Mouse (Mus musculus) limb, embryonic 10.5 days (tissue): Measurements from ENCODE around the gene Slc16a10. TPM values are rescaled to one million over a fixed set of nuclear protein-coding genes. Genes with fewer than 3 reads are reported as not detected.

Source experiments
- DNase-seq: peaks from one replicate; pipeline ENCODE4 v3.0.0-alpha.2; 2017; ENCODE audit warnings: low spot score
- H3K27ac ChIP-seq: fragments of 300-500 bp; sonication (generic); 2 replicates; pipeline ENCODE4 v1.5.1; 2016; ENCODE audit warnings: mild to moderate bottlenecking
- H3K27me3 ChIP-seq: fragments of 300-500 bp; sonication (generic); 2 replicates; pipeline ENCODE4 v1.6.1; 2016; ENCODE audit warnings: low read depth, mild to moderate bottlenecking; ENCODE audit not compliant: poor library complexity, severe bottlenecking
- H3K36me3 ChIP-seq: fragments of 300-500 bp; sonication (generic); 2 replicates; pipeline ENCODE4 v1.6.1; 2016; ENCODE audit warnings: mild to moderate bottlenecking, moderate library complexity
- H3K4me1 ChIP-seq: fragments of 300-500 bp; sonication (generic); 2 replicates; pipeline ENCODE4 v1.6.1; 2016
- H3K4me3 ChIP-seq: fragments of 300-500 bp; sonication (generic); 2 replicates; pipeline ENCODE4 v1.5.1; 2016; ENCODE audit warnings: mild to moderate bottlenecking, moderate library complexity
- H3K9me3 ChIP-seq: fragments of 300-500 bp; sonication (generic); replicated peaks from 2 replicates; pipeline ENCODE4 v1.6.1; 2016; ENCODE audit warnings: mild to moderate bottlenecking
- WGBS: fragments of 180-500 bp; shearing (Covaris S2); methylation state at CpG from one replicate; pipeline ENCODE4 v1.1.7; 2016; 5-methylcytosine and 5-hydroxymethylcytosine counted together
- polyA plus RNA-seq: library from polyadenylated mRNA; unstranded; fragments of >200 nt; fragmentation: Nextera tagmentation; extraction: Ambion mirVana; gene quantifications from 2 replicates; pipeline ENCODE4 v1.2.1, GENCODE M21; 2016

The Slc16a10 gene
- polyA plus RNA-seq, 1 experiment from 2014 or later: 10.4 TPM

DNA sequence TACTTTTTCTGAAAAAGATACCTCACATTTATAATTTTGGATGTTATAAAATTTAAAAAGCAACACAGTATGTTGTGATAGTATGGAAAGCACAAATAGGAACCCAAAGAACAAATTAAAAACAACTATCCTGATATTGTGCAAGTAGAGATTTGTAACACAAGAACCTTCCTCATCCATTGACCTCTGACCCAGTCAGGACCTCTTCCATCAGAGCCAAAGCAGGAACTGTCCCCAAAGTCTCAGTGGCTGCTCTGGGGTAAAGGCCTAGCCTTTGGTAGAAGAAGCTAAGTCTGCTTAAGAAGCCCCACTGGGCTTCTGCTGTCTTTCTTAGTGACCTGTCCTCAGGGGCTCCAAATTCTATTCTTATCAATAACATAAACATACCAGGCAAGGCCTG lies 48.5 kb downstream of the Slc16a10 start:
- no peaks in the 10 kb centered on the region for H3K9me3 ChIP-seq
- no peaks in the 10 kb centered on the region for H3K27me3 ChIP-seq
- no peak for DNase-seq
- no peak overlapping the region for H3K4me3 ChIP-seq
- no peak overlapping the region for H3K27ac ChIP-seq
- H3K36me3 ChIP-seq: no peaks in the 10 kb centered on the region
- no peaks in the 10 kb centered on the region; the same call in 1 of the 2 replicates for H3K4me1 ChIP-seq

DNA sequence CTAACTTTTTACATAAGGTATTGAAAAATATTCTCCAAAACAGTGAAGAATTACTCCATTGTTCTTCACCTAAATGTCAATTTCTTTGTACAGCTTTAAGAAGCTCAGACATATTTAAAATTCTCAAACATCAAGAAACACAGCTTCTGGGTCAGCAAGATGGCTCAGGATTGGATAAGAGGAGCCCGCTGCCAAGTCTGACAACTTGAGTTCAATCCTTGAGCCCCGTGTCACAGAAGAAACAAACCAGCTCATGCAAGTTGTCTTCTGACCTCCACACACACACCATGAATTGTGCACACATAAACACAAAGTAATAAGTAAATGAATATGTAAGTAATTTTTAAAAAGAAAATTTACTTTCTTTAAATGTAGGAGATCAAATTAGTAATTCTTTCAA lies 50.6 kb downstream of the Slc16a10 start:
- Histone ChIP-seq H3K27ac (no peak overlapping the region), H3K27me3 (no peaks in the 10 kb centered on the region), H3K4me1 (no peaks in the 10 kb centered on the region; the same call in 1 of the 2 replicates), H3K4me3 (no peak overlapping the region), H3K36me3 (no peaks in the 10 kb centered on the region), H3K9me3 (no peaks in the 10 kb centered on the region)
- DNase-seq: no peak
- 94% methylated on average over 2 of the region's 2 CpGs for WGBS

DNA sequence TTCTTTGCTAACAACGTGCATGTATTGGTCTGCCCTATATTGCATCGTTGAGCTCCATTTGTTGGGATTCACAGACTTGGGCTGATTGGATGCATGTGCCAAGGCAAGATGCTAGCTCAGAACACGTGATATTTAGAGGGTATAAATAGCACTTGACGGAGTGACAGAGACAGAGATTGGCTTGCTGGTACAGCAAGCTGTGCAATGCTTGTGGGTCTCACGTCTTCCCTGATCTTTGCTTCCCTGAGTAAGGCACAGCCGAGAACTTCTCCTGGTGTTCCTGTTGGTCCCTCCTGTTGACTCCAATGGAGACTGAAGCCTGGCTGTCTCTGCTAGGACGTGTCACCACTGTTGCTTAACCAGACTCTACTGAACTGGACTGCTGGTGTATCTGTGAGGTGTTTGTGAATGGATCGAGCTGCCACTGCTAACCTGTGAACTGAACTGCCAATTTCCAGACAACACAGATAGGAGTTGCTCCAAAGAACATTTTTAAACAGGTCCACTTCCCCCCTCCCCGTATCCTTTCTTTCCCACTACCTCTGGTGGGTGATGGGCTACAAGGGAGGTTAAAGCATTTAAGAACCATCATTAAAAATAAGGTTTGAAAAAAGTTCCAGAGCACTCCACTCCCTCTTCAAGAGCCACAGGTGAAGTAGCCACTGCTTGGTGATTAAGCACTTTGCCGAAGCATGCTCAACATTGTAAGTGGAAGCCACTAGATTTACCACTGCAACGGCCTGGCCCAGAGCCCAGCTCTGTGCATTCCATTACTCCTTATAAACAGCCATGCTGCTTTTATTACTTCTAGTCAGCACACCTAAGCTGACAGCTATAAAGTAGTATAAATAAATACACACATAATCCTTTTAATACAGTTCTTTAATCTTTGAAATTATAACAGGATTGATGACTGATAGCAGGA lies 51.3 kb downstream of the Slc16a10 start:
- WGBS: 79% methylated on average over 11 of the region's 11 CpGs
- DNase-seq: no peak
- H3K4me1 ChIP-seq: no peaks in the 10 kb centered on the region; the same call in 1 of the 2 replicates
- no peak overlapping the region for H3K27ac ChIP-seq
- no peaks in the 10 kb centered on the region for H3K9me3 ChIP-seq
- H3K27me3 ChIP-seq: no peaks in the 10 kb centered on the region
- H3K4me3 ChIP-seq: no peak overlapping the region
- no peaks in the 10 kb centered on the region for H3K36me3 ChIP-seq

DNA sequence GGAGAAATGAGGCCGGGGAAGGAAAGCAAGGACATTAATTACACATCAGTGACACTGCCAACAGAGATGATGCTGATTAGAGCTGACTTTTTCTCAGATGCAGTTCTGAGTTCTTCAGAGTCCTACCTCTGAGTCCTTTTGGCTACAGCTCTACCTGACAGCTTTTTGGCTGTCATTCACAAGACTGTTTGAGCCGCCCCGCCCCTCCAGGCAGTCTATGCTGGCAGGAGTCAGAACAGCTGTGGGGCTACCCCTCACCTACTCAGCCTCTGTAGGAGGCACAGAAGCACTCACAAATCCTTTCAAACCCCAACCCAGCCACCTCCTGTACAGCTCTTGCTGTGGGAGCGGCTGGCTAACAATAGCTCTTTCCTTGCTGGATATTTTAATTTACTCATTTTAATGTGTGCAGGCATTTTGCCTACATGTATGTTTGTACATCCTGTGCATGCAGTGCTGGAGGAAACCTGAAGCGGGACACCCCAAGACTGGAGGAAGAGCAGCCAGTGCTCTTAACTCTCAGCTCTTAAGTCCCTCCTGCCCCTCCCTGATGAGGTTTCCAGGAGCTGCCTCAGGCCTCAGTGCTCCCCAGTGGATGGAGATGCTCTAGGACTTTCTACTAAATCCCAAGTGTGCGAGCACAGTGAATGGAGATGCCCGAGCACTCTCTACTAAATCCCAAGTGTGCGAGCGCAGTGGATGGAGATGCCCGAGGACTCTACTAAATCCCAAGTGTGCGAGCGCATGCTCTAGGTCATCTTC lies 57.5 kb downstream of the Slc16a10 start:
- Histone ChIP-seq H3K36me3 (no peaks in the 10 kb centered on the region), H3K27ac (no peak overlapping the region), H3K9me3 (no peaks in the 10 kb centered on the region), H3K4me3 (no peak overlapping the region), H3K4me1 (peaks cover 10% of the 10 kb centered on the region), H3K27me3 (no peaks in the 10 kb centered on the region)
- no peak for DNase-seq
- 77% methylated on average over 12 of the region's 12 CpGs for WGBS

- 90% methylated on average over 4 of the region's 4 CpGs for WGBS
- H3K27me3 ChIP-seq: no peaks in the 10 kb centered on the region
- no peaks in the 10 kb centered on the region for H3K9me3 ChIP-seq
- H3K4me1 ChIP-seq: peaks cover 10% of the 10 kb centered on the region
- no peak overlapping the region for H3K27ac ChIP-seq
- no peak overlapping the region for H3K4me3 ChIP-seq
- H3K36me3 ChIP-seq: no peaks in the 10 kb centered on the region
- DNase-seq: no peak
Observed at GRCm38 (mm10) chr10:40083556-40083955, 58.5 kb downstream of the Slc16a10 start.

DNA sequence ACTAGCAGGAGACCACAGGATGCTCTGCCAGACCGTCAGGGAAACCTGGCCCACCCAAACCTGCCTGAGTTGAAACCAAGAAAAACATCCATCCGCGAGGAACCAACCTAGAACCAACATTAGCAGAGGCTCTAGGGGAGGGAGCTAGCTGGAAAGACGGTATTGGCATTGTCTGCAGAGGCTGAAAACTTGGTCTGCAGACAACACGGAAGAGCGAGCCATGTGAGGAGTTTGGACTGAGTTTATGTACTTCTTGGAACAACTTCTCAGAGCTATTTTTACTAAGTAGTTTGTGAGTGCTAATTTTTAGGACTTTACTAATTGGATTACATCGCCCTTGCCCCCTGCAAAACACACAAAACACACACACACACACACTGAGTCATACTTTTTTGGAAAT lies 59.4 kb downstream of the Slc16a10 start:
- H3K27me3 ChIP-seq: no peaks in the 10 kb centered on the region
- no peak for DNase-seq
- no peaks in the 10 kb centered on the region for H3K9me3 ChIP-seq
- 91% methylated on average over 7 of the region's 7 CpGs for WGBS
- H3K36me3 ChIP-seq: no peaks in the 10 kb centered on the region
- peaks cover 10% of the 10 kb centered on the region for H3K4me1 ChIP-seq
- no peak overlapping the region for H3K4me3 ChIP-seq
- H3K27ac ChIP-seq: no peak overlapping the region

DNA sequence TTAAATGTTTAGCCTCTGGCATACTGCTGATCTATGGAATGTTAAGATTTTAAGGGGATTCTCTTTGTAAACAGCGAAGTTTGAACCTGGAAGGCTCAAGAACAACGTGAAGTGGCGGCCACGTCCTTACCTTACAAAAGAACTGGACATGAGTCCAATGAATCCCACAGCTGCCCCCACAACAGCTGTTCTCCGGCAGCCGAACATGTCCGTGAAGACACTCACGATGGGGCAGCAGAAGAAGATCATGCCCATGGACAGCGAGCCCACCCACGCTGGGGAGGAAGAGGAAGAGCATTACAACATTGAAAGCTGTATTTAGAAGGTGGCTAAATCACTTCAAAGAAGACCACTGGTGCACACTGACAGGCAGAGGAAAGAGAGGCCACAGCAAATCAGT lies 61.5 kb downstream of the Slc16a10 start:
- Histone ChIP-seq H3K27me3 (no peaks in the 10 kb centered on the region), H3K4me1 (peaks cover 10% of the 10 kb centered on the region), H3K4me3 (no peak overlapping the region), H3K27ac (no peak overlapping the region), H3K36me3 (no peaks in the 10 kb centered on the region), H3K9me3 (no peaks in the 10 kb centered on the region)
- no peak for DNase-seq
- WGBS: 77% methylated on average over 10 of the region's 10 CpGs

GRCm38 (mm10) chr10:40079256-40079655 lies 62.8 kb downstream of the Slc16a10 start:
- no peak overlapping the region for H3K4me3 ChIP-seq
- no peak for DNase-seq
- H3K4me1 ChIP-seq: peaks cover 10% of the 10 kb centered on the region
- no peak overlapping the region for H3K27ac ChIP-seq
- no peaks in the 10 kb centered on the region for H3K9me3 ChIP-seq
- 95% methylated on average over 2 of the region's 2 CpGs for WGBS
- no peaks in the 10 kb centered on the region for H3K36me3 ChIP-seq
- no peaks in the 10 kb centered on the region for H3K27me3 ChIP-seq

- 77% methylated on average over 6 of the region's 6 CpGs for WGBS
- H3K4me3 ChIP-seq: no peak overlapping the region
- H3K36me3 ChIP-seq: no peaks in the 10 kb centered on the region
- no peak for DNase-seq
- no peaks in the 10 kb centered on the region for H3K27me3 ChIP-seq
- H3K27ac ChIP-seq: no peak overlapping the region
- H3K4me1 ChIP-seq: peaks cover 10% of the 10 kb centered on the region
- H3K9me3 ChIP-seq: no peaks in the 10 kb centered on the region
Observed at GRCm38 (mm10) chr10:40077960-40078353, 64.1 kb downstream of the Slc16a10 start.

- DNase-seq: no peak
- Histone ChIP-seq H3K27ac (no peak overlapping the region), H3K4me3 (no peak overlapping the region), H3K9me3 (no peaks in the 10 kb centered on the region), H3K4me1 (peaks cover 10% of the 10 kb centered on the region), H3K36me3 (no peaks in the 10 kb centered on the region), H3K27me3 (no peaks in the 10 kb centered on the region)
- WGBS: 87% methylated on average over 4 of the region's 4 CpGs
Observed at GRCm38 (mm10) chr10:40077346-40077959, 64.6 kb downstream of the Slc16a10 start.

DNA sequence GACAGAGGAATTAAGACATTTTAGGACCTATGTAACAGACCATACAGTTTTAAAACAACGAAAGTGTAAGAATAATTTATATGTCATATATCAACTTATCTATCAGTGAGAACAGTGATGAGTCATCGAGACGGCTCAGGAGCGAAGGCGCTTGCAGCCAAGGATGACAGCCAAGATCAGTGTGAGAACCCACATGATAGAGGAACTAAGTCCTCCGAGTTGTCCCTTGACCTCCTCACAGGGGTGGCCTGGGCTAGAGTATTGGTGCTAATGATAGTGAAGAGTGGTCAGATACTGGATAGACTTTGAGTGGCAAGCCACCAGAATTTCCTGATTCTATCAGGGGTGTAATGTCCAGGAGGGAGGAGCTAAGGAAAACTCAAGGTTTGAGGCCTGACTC lies 68.5 kb downstream of the Slc16a10 start:
- no peaks in the 10 kb centered on the region for H3K9me3 ChIP-seq
- H3K27ac ChIP-seq: no peak overlapping the region
- peaks cover 2% of the 10 kb centered on the region; the same call in 1 of the 2 replicates for H3K4me1 ChIP-seq
- no peak for DNase-seq
- H3K27me3 ChIP-seq: no peaks in the 10 kb centered on the region
- no peak overlapping the region for H3K4me3 ChIP-seq
- 93% methylated on average over 6 of the region's 6 CpGs for WGBS
- H3K36me3 ChIP-seq: no peaks in the 10 kb centered on the region

DNA sequence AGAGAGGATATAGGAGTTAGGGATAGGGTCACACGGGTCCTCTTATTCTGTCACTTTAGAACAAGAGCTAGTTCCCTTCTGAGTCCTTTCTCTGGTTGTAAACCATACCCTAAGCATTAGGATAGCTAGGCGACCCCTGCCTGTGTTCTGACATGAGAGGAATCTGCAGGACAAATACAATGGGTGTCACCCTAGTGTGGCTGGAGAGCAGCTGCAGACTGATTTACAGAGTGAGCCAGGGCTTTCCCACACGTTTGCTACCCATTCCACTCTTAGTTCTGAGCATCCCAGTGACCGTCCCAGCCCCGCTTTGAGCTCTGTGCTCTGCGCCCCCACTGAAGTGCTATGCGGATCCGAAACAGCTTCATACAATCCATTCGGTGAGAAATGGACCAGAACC lies 71.4 kb downstream of the Slc16a10 start:
- no peak for DNase-seq
- Histone ChIP-seq H3K9me3 (no peaks in the 10 kb centered on the region), H3K36me3 (no peaks in the 10 kb centered on the region), H3K27ac (no peak overlapping the region), H3K4me1 (peaks cover 16% of the 10 kb centered on the region), H3K27me3 (no peaks in the 10 kb centered on the region), H3K4me3 (no peak overlapping the region)
- WGBS: 72% methylated on average over 9 of the region's 9 CpGs

GRCm38 (mm10) chr10:40069270-40069669 lies 72.8 kb downstream of the Slc16a10 start:
- H3K9me3 ChIP-seq: no peaks in the 10 kb centered on the region
- DNase-seq: no peak
- no peaks in the 10 kb centered on the region for H3K36me3 ChIP-seq
- peaks cover 23% of the 10 kb centered on the region for H3K4me1 ChIP-seq
- H3K4me3 ChIP-seq: no peak overlapping the region
- no peaks in the 10 kb centered on the region for H3K27me3 ChIP-seq
- WGBS: 62% methylated on average over 4 of the region's 4 CpGs
- no peak overlapping the region for H3K27ac ChIP-seq
